Mouse (Mus musculus) CH12.LX (cell line): ENCODE data around the gene Mpig6b. TPM values are rescaled to one million over a fixed set of nuclear protein-coding genes. Genes with fewer than 3 reads are reported as not detected.

Experiments
- DNase-seq: peaks from one replicate; pipeline ENCODE4 v3.0.0-alpha.2; 2013; ENCODE audit errors: extremely low read depth
- H3K27ac ChIP-seq: 2 replicates; pipeline ENCODE4 v1.5.1; 2012; ENCODE audit warnings: low read depth, mild to moderate bottlenecking, control low read depth, moderate library complexity; ENCODE audit not compliant: insufficient read depth
- H3K27me3 ChIP-seq: replicated peaks from 2 replicates; pipeline ENCODE3; 2012; ENCODE audit warnings: inconsistent platforms
- H3K36me3 ChIP-seq, 2 experiments: replicated peaks in 1 of 2; 2 replicates each; pipeline versions ENCODE3 to v1.6.1; 2012; ENCODE audit warnings: inconsistent platforms in 1 of 2, low read length in 1 of 2, mild to moderate bottlenecking in 1 of 2, mixed read lengths in 1 of 2, moderate library complexity in 1 of 2; ENCODE audit not compliant: control insufficient read depth in 1 of 2, insufficient read depth in 1 of 2
- H3K4me1 ChIP-seq, 2 experiments: 2 replicates each; pipeline ENCODE4 v1.6.1; 2012; ENCODE audit warnings: inconsistent platforms in 1 of 2, moderate library complexity in 1 of 2; ENCODE audit not compliant: insufficient read depth in 2 of 2, control insufficient read depth in 1 of 2
- H3K4me2 ChIP-seq: 2 replicates; pipeline ENCODE4 v1.6.1; 2012; ENCODE audit warnings: low read depth, mild to moderate bottlenecking, control low read depth; ENCODE audit not compliant: poor library complexity, insufficient read depth, severe bottlenecking
- H3K4me3 ChIP-seq, 3 experiments: fragments of 150-350 bp in 1 of 3; sonication (generic) in 1 of 3; replicated peaks in 1 of 3; 2 replicates each; pipeline versions ENCODE3 to v1.5.1; 2011 to 2012; ENCODE audit warnings: low read depth in 2 of 3, low read length in 2 of 3, mild to moderate bottlenecking in 2 of 3, moderate library complexity in 2 of 3, control low read depth in 1 of 3, improper control_type of control experiment in 1 of 3, inconsistent platforms in 1 of 3, mixed read lengths in 1 of 3; ENCODE audit not compliant: poor library complexity in 1 of 3
- H3K79me2 ChIP-seq: replicated peaks from 2 replicates; pipeline ENCODE4 v1.6.1; 2012; ENCODE audit warnings: mild to moderate bottlenecking, moderate library complexity; ENCODE audit not compliant: control insufficient read depth, poor library complexity, insufficient read depth, severe bottlenecking; ENCODE audit errors: extremely low read depth
- H3K9ac ChIP-seq: 2 replicates; pipeline ENCODE4 v1.6.1; 2012; ENCODE audit warnings: low read depth, mild to moderate bottlenecking, control low read depth, moderate library complexity; ENCODE audit not compliant: insufficient read depth
- H3K9me3 ChIP-seq: replicated peaks from 2 replicates; pipeline ENCODE3; 2012; ENCODE audit warnings: low read length, inconsistent platforms, mixed read lengths
- BHLHE40 ChIP-seq: IDR thresholded peaks from 2 replicates; pipeline ENCODE4 v1.6.1; 2011; ENCODE audit warnings: mild to moderate bottlenecking, low read depth, low read length, improper control_type of control experiment
- CHD2 ChIP-seq: IDR thresholded peaks from 2 replicates; pipeline ENCODE4 v1.6.1; 2011; ENCODE audit warnings: low read length, improper control_type of control experiment
- CTCF ChIP-seq, 2 experiments: IDR thresholded peaks in 1 of 2; conservative IDR thresholded peaks in 1 of 2; 2 replicates each; pipeline ENCODE4 v1.5.1; 2011 to 2012; ENCODE audit warnings: low read depth in 2 of 2, low read length in 2 of 2, improper control_type of control experiment in 1 of 2, inconsistent platforms in 1 of 2, mild to moderate bottlenecking in 1 of 2, moderate library complexity in 1 of 2
- ELF1 ChIP-seq: IDR thresholded peaks from 2 replicates; pipeline ENCODE4 v1.6.1; 2014; ENCODE audit warnings: low read depth, mild to moderate bottlenecking, inconsistent platforms, low read length, improper control_type of control experiment
- EP300 ChIP-seq: IDR thresholded peaks from 2 replicates; pipeline ENCODE4 v1.6.1; 2011; ENCODE audit warnings: low read length, improper control_type of control experiment
- GABPA ChIP-seq: IDR thresholded peaks from 2 replicates; pipeline ENCODE4 v1.6.1; 2012; ENCODE audit warnings: low read depth, low read length, improper control_type of control experiment, inconsistent platforms; ENCODE audit not compliant: insufficient replicate concordance
- HCFC1 ChIP-seq: IDR thresholded peaks from 2 replicates; pipeline ENCODE4 v1.6.1; 2012; ENCODE audit warnings: low read depth, mild to moderate bottlenecking, inconsistent platforms, low read length, improper control_type of control experiment
- IRF4 ChIP-seq: IDR thresholded peaks from 2 replicates; pipeline ENCODE4 v1.6.1; 2014; ENCODE audit warnings: low read depth, mild to moderate bottlenecking, inconsistent platforms, low read length, improper control_type of control experiment
- JUN ChIP-seq: IDR thresholded peaks from 2 replicates; pipeline ENCODE4 v1.6.1; 2011; ENCODE audit warnings: low read depth, mild to moderate bottlenecking, low read length, improper control_type of control experiment, moderate library complexity; ENCODE audit not compliant: insufficient read depth
- JUND ChIP-seq: conservative IDR thresholded peaks from 2 replicates; pipeline ENCODE4 v1.6.1; 2011; ENCODE audit warnings: low read depth, low read length, improper control_type of control experiment
- KAT2A ChIP-seq: IDR thresholded peaks from 2 replicates; pipeline ENCODE4 v1.6.1; 2012; ENCODE audit warnings: low read length, improper control_type of control experiment, inconsistent platforms; ENCODE audit not compliant: insufficient replicate concordance
- MAX ChIP-seq: IDR thresholded peaks from 2 replicates; pipeline ENCODE4 v1.6.1; 2011; ENCODE audit warnings: low read length, improper control_type of control experiment
- MAZ ChIP-seq: IDR thresholded peaks from 2 replicates; pipeline ENCODE4 v1.6.1; 2012; ENCODE audit warnings: low read depth, mild to moderate bottlenecking, inconsistent platforms, low read length, improper control_type of control experiment, moderate library complexity
- MEF2A ChIP-seq: IDR thresholded peaks from 2 replicates; pipeline ENCODE4 v1.6.1; 2014; ENCODE audit warnings: low read depth, mild to moderate bottlenecking, inconsistent platforms, low read length, improper control_type of control experiment, borderline replicate concordance
- MYC ChIP-seq: IDR thresholded peaks from 2 replicates; pipeline ENCODE4 v1.6.1; 2011; ENCODE audit warnings: low read depth, mild to moderate bottlenecking, improper control_type of control experiment, low read length
- NELFE ChIP-seq: IDR thresholded peaks from 2 replicates; pipeline ENCODE4 v1.6.1; 2011; ENCODE audit warnings: low read depth, low read length, improper control_type of control experiment
- NRF1 ChIP-seq: IDR thresholded peaks from 2 replicates; pipeline ENCODE4 v1.6.1; 2014; ENCODE audit warnings: low read depth, mild to moderate bottlenecking, inconsistent platforms, low read length, improper control_type of control experiment, moderate library complexity
- POLR2A ChIP-seq: IDR thresholded peaks from 2 replicates; pipeline ENCODE4 v1.6.1; 2011; ENCODE audit warnings: low read depth, mild to moderate bottlenecking, improper control_type of control experiment, low read length
- POLR2AphosphoS2 ChIP-seq: IDR thresholded peaks from 2 replicates; pipeline ENCODE4 v1.6.1; 2011; ENCODE audit warnings: low read depth, low read length, improper control_type of control experiment
- RCOR1 ChIP-seq: conservative IDR thresholded peaks from 2 replicates; pipeline ENCODE4 v1.6.1; 2012; ENCODE audit warnings: low read depth, mild to moderate bottlenecking, inconsistent platforms, low read length, improper control_type of control experiment
- SIN3A ChIP-seq: IDR thresholded peaks from 2 replicates; pipeline ENCODE4 v1.6.1; 2012; ENCODE audit warnings: low read length, improper control_type of control experiment, inconsistent platforms
- TBP ChIP-seq: conservative IDR thresholded peaks from 2 replicates; pipeline ENCODE4 v1.6.1; 2011; ENCODE audit warnings: low read depth, low read length, improper control_type of control experiment
- TCF12 ChIP-seq: IDR thresholded peaks from 2 replicates; pipeline ENCODE4 v1.6.1; 2014; ENCODE audit warnings: low read depth, mild to moderate bottlenecking, inconsistent platforms, low read length, improper control_type of control experiment
- UBTF ChIP-seq: IDR thresholded peaks from 2 replicates; pipeline ENCODE4 v1.6.1; 2012; ENCODE audit warnings: low read depth, mild to moderate bottlenecking, inconsistent platforms, low read length, improper control_type of control experiment, moderate library complexity
- USF1 ChIP-seq: IDR thresholded peaks from 2 replicates; pipeline ENCODE4 v1.6.1; 2014; ENCODE audit warnings: low read depth, mild to moderate bottlenecking, inconsistent platforms, low read length, improper control_type of control experiment
- USF2 ChIP-seq: conservative IDR thresholded peaks from 2 replicates; pipeline ENCODE4 v1.6.1; 2011; ENCODE audit warnings: low read depth, low read length, improper control_type of control experiment
- ZKSCAN1 ChIP-seq: IDR thresholded peaks from 2 replicates; pipeline ENCODE4 v1.6.1; 2012; ENCODE audit warnings: low read depth, inconsistent platforms, low read length, improper control_type of control experiment, borderline replicate concordance
- ZMIZ1 ChIP-seq: IDR thresholded peaks from 2 replicates; pipeline ENCODE4 v1.6.1; 2012; ENCODE audit warnings: low read depth, mild to moderate bottlenecking, inconsistent platforms, low read length, improper control_type of control experiment
- dilution Hi-C: fragments of 300-500 bp; cut with MboI; formaldehyde crosslinking; loops from 2 replicates; pipeline ENCODE4 v1.14.3; 2020; ENCODE audit warnings: low sequenced_read_pairs; ENCODE audit not compliant: extremely low pct_unique_long_range_greater_than_20kb, extremely low pct_ligation_motif_present
- in situ Hi-C: fragments of 300-500 bp; cut with MboI; formaldehyde crosslinking; loops from 3 replicates; pipeline ENCODE4 v1.14.3; 2019; ENCODE audit warnings: low sequenced_read_pairs, low pct_ligation_motif_present, low pct_unique_long_range_greater_than_20kb, mixed read lengths
- polyA plus RNA-seq: library from polyadenylated mRNA; unstranded; fragments of >175 nt; gene quantifications from 2 replicates; pipeline ENCODE4 v1.2.1, GENCODE M21; 2012; ENCODE audit warnings: low read depth; ENCODE audit not compliant: insufficient read length
- total RNA-seq, 2 experiments: library from RNA; depleted of rRNA; stranded (reverse); fragments of 300-350 nt in 1 of 2; fragments of >200 nt in 1 of 2; gene quantifications; 2 replicates each; pipeline ENCODE4 v1.2.3; 2012 to 2014

Mpig6b gene
- total and polyA plus RNA-seq, 3 experiments: 0.10 TPM; not detected in 2

GRCm38 (mm10) chr17:35046681-35047455 lies 19.1 kb downstream of the Mpig6b start, which contains the start of gene Msh5 (continued):
- no peak for TF ChIP-seq POLR2AphosphoS2
- peak; percentile 86; the same call in 1 of the 2 replicates for TF ChIP-seq SIN3A
- no peak for TF ChIP-seq RCOR1
- peak; percentile 67; the same call in 1 of the 2 replicates for TF ChIP-seq ELF1
- TF ChIP-seq UBTF: 0 out of 2 replicates have a peak, but pooled peaks have one; percentile 28
- peak; percentile 56 for TF ChIP-seq POLR2A
- TF ChIP-seq NELFE: peak; percentile 58; the same call in 1 of the 2 replicates
- TF ChIP-seq NRF1: peak; percentile 59
- no peak for TF ChIP-seq GABPA
- peak; percentile 85 for TF ChIP-seq CHD2
- TF ChIP-seq, all 38 proteins: peak for 23

GRCm38 (mm10) chr17:35045807-35046680 lies 19.9 kb downstream of the Mpig6b start:
- TF ChIP-seq MEF2A: no peak
- peak; percentile 59 for TF ChIP-seq NELFE
- TF ChIP-seq CTCF (conservative IDR thresholded peaks at IDR 0.05 in 1 of 2, IDR thresholded peaks at IDR 0.05 in 1 of 2; ENCODE audit: low read depth in 2 of 2, low read length in 2 of 2): no peak
- no peak for TF ChIP-seq MAZ
- peak; percentile 15; the same call in 1 of the 2 replicates for TF ChIP-seq ZMIZ1
- TF ChIP-seq TCF12: peak; percentile 20; the same call in 1 of the 2 replicates
- peak; percentile 8; the same call in 1 of the 2 replicates for TF ChIP-seq SIN3A
- no peak for TF ChIP-seq EP300
- TF ChIP-seq BHLHE40: no peak
- no peak for TF ChIP-seq JUN
- TF ChIP-seq USF1: no peak
- TF ChIP-seq NRF1: no peak
- no peak for TF ChIP-seq POLR2AphosphoS2
- TF ChIP-seq MAX: no peak
- TF ChIP-seq POLR2A: peak; percentile 56; the same call in 1 of the 2 replicates
- TF ChIP-seq GABPA: no peak
- TF ChIP-seq ZKSCAN1: no peak
- no peak for TF ChIP-seq TBP
- TF ChIP-seq JUND: no peak
- no peak for TF ChIP-seq KAT2A
- TF ChIP-seq IRF4: no peak
- TF ChIP-seq MYC: no peak
- TF ChIP-seq USF2: no peak
- no peak for TF ChIP-seq HCFC1
- TF ChIP-seq RCOR1: no peak
- no peak for DNase-seq
- dilution Hi-C loops: no loop called here

More at GRCm38 (mm10) chr17:35045807-35046680, 19.9 kb downstream of the Mpig6b start:
- H3K36me3 ChIP-seq: peaks cover 0 to 2% of the 10 kb centered on the region in 2 experiments
- H3K27me3 ChIP-seq: no peaks in the 10 kb centered on the region
- no peaks in the 10 kb centered on the region for H3K9me3 ChIP-seq
- H3K4me1 ChIP-seq: peaks cover 5 to 57% of the 10 kb centered on the region in 2 experiments; a peak in 3 of 4 replicates
- peak overlapping the region; percentile 34; the same call in 1 of the 2 replicates for H3K27ac ChIP-seq
- H3K79me2 ChIP-seq: peaks cover 7% of the 10 kb centered on the region; the same call in 1 of the 2 replicates
- H3K4me2 ChIP-seq: peak overlapping the region; percentile 47
- H3K4me3 ChIP-seq: peak overlapping the region; percentile 44 to 67 (median 62)
- in situ Hi-C loops: no loop called here
- H3K9ac ChIP-seq: peak overlapping the region; percentile 65
